Mouse (Mus musculus): Measurements from ENCODE around the gene Endog. TPM values are rescaled to one million over a fixed set of nuclear protein-coding genes. Genes with fewer than 3 reads are reported as not detected.
"Not testable (repeated sequence)": the region's sequence is repeated elsewhere in the genome, so short reads cannot be mapped to it uniquely, and the experiment has no call there.

Endog gene
- polyA plus RNA-seq, 1 experiment from 2014 or later = 29.2 TPM

DNA sequence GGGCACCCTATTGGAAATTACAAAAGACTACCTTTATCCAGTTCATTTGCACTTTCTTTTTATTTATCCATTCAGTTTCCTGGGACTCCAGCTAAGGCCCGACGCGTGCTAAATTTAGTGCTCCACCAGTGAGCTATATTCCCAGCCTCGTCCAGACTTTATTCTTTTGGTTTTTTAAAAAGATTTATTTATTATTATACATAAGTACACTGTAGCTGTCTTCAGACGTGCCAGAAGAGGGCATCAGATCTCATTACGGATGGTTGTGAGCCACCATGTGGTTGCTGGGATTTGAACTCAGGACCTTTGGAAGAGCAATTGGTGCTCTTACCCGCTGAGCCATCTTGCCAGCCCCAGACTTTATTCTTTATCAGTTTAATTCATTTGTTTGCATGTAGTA is 7.4 kb downstream of the Endog start:
- Histone ChIP-seq H3K4me3 (ENCODE audit: low read length) (peak overlapping the region; percentile 61), H3K27ac (ENCODE audit: low read depth, low read length) (peak overlapping the region; percentile 12; the same call in 1 of the 2 replicates), H3K4me2 (ENCODE audit: low read length) (peak overlapping the region; percentile 86), H3K36me3 (ENCODE audit: control insufficient read depth, insufficient read depth, low read length) (peaks cover 12% of the 10 kb centered on the region), H3K4me1 (ENCODE audit: control insufficient read depth, insufficient read depth, low read depth, low read length) (peaks cover 12% of the 10 kb centered on the region)
- not testable (repeated sequence) for H3K9me3 ChIP-seq (ENCODE audit: control insufficient read depth, low read length); ATAC-seq; H3K9ac ChIP-seq (ENCODE audit: low read depth, low read length); H3K27me3 ChIP-seq (replicated peaks; ENCODE audit: control insufficient read depth, insufficient read depth, low read length)
- 32% methylated on average over 7 of the region's 7 CpGs for WGBS

DNA sequence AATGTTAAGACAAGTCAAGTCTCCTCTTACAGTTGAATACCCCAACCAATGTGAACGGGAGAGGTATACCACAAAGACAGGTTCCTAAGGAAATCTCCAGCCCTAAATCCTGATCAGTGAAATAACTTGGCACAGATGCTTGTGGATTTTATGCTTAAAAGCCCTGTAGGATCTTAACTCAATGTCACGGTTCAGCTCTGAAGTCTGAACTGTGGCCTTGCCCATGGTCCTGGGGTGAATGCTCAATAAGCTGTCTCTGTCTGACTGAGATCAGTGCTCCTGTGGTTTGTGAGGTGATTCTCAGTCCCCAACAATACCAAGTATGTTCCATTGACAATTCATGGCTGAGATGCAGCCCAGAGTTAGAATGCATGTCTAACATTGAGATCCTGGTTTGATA is 11.1 kb downstream of the Endog start:
- Histone ChIP-seq H3K4me2 (ENCODE audit: low read length) (no peak overlapping the region), H3K4me1 (ENCODE audit: control insufficient read depth, insufficient read depth, low read depth, low read length) (peaks cover 6% of the 10 kb centered on the region), H3K4me3 (ENCODE audit: low read length) (no peak overlapping the region), H3K9ac (ENCODE audit: low read depth, low read length) (no peak overlapping the region), H3K27ac (ENCODE audit: low read depth, low read length) (no peak overlapping the region), H3K9me3 (ENCODE audit: control insufficient read depth, low read length) (no peaks in the 10 kb centered on the region), H3K27me3 (replicated peaks; ENCODE audit: control insufficient read depth, insufficient read depth, low read length) (no peaks in the 10 kb centered on the region), H3K36me3 (ENCODE audit: control insufficient read depth, insufficient read depth, low read length) (no peaks in the 10 kb centered on the region)
- no peak for ATAC-seq
- 88% methylated on average over 2 of the region's 2 CpGs for WGBS

DNA sequence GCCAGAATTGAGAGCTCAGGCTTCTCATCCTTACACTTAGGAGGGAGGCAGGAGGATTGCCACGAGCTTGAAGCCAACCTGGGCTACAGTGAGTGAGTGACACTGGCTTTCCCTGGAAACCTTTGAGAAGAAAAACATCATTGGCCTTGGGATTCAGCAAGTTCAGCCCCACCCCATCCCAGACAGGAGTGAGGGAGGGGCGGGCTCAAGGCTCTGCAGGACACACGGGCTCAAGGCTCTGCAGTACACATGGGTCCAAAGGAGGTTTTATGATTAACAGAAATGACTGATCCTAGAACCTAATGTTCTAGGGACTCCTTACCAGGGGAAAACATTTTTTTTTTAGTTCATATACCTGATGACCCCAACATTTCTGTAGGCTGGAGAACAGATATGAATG is 12.4 kb downstream of the Endog start:
- Histone ChIP-seq H3K9me3 (ENCODE audit: control insufficient read depth, low read length) (no peaks in the 10 kb centered on the region), H3K4me2 (ENCODE audit: low read length) (no peak overlapping the region), H3K36me3 (ENCODE audit: control insufficient read depth, insufficient read depth, low read length) (no peaks in the 10 kb centered on the region), H3K27ac (ENCODE audit: low read depth, low read length) (no peak overlapping the region), H3K27me3 (replicated peaks; ENCODE audit: control insufficient read depth, insufficient read depth, low read length) (no peaks in the 10 kb centered on the region), H3K4me1 (ENCODE audit: control insufficient read depth, insufficient read depth, low read depth, low read length) (no peaks in the 10 kb centered on the region), H3K9ac (ENCODE audit: low read depth, low read length) (no peak overlapping the region), H3K4me3 (ENCODE audit: low read length) (no peak overlapping the region)
- ATAC-seq = no peak
- WGBS = 83% methylated on average over 3 of the region's 3 CpGs

DNA sequence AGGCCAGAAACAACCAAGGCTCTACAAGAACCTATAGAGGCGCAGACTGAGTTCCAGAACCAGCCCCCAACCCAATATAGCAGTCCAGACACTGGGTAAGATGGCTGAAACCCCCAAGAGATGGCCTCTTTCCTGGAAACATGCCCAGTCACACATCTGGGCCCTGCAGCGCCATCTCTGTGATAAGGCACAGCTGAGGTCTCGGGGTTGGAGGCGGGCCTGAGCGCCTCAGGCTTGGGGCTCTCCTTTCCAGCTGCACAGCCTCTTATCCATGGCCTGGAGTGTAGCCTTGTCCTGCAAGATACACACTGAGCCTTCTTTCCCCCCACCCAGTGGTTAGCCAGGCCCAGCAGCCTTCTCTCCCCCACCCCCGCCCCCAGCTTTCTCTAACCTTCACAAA is 14.0 kb downstream of the Endog start:
- H3K9me3 ChIP-seq (ENCODE audit: control insufficient read depth, low read length) = no peaks in the 10 kb centered on the region
- no peak overlapping the region for H3K4me2 ChIP-seq (ENCODE audit: low read length)
- no peak overlapping the region for H3K4me3 ChIP-seq (ENCODE audit: low read length)
- WGBS = 91% methylated on average over 6 of the region's 6 CpGs
- no peaks in the 10 kb centered on the region for H3K4me1 ChIP-seq (ENCODE audit: control insufficient read depth, insufficient read depth, low read depth, low read length)
- ATAC-seq = no peak
- no peak overlapping the region for H3K9ac ChIP-seq (ENCODE audit: low read depth, low read length)
- H3K36me3 ChIP-seq (ENCODE audit: control insufficient read depth, insufficient read depth, low read length) = no peaks in the 10 kb centered on the region
- H3K27ac ChIP-seq (ENCODE audit: low read depth, low read length) = no peak overlapping the region
- no peaks in the 10 kb centered on the region for H3K27me3 ChIP-seq (replicated peaks; ENCODE audit: control insufficient read depth, insufficient read depth, low read length)

DNA sequence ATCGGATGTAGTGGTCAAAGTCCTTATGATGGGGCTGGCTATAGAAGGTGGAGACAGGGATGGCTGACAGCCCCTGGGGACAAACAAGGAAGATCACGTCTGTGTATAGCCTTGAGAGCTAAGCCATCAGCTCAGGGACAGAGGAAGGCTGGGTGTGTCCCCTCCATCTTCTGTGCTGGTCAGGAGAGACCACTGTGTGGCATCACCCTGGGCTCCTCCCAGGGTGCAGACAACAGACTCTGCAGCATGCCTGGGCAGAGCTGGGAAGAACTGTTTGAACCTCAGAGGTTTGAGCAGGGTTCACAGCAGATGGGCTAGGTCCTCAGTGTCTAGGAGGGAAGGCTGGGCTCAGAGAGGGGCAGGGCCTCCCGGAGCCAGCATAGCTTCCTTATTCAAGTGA is 14.4 kb downstream of the Endog start:
- no peak overlapping the region for H3K9ac ChIP-seq (ENCODE audit: low read depth, low read length)
- no peak overlapping the region for H3K27ac ChIP-seq (ENCODE audit: low read depth, low read length)
- no peaks in the 10 kb centered on the region for H3K36me3 ChIP-seq (ENCODE audit: control insufficient read depth, insufficient read depth, low read length)
- no peaks in the 10 kb centered on the region for H3K27me3 ChIP-seq (replicated peaks; ENCODE audit: control insufficient read depth, insufficient read depth, low read length)
- no peak for ATAC-seq
- H3K9me3 ChIP-seq (ENCODE audit: control insufficient read depth, low read length) = no peaks in the 10 kb centered on the region
- no peak overlapping the region for H3K4me3 ChIP-seq (ENCODE audit: low read length)
- no peak overlapping the region for H3K4me2 ChIP-seq (ENCODE audit: low read length)
- no peaks in the 10 kb centered on the region for H3K4me1 ChIP-seq (ENCODE audit: control insufficient read depth, insufficient read depth, low read depth, low read length)
- WGBS = 80% methylated on average over 3 of the region's 3 CpGs

DNA sequence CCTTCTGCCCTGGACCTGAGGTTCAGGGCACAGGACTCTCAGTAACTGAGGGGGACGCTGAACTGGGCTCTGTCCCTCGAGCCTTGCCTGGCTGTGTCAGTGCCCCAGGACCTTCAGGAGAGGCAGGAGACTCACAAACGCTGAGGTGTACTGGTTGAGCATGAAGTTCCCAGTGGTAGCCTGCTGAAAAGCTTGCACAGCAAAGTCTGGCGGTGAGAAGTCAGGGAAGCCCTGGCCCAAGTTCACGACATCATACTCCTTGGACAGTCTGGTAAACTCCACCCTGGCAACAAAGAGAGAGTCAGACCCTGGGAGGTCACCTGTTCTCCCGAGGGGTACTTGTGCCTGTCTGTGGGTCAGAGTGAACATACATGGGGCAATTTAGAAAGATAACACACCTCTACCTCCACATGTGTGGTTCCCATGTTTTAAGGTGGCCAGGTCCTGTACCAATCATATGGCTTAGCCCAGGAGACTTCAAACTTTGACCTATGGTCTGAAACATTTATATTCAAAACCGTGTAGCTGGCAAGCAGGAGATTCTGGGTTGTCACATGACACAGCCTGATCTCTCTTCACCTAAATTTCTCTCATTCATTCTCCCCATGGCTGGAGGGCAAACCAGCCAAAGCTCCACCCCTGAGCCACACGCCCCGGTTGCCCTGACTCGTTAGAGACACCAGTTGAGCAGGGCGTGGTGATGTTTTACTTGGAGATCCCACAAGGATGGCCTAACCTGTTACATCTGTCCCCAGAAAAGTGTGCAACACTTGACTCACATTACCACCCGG is 20.7 kb downstream of the Endog start:
- Histone ChIP-seq H3K4me1 (ENCODE audit: control insufficient read depth, insufficient read depth, low read depth, low read length) (no peaks in the 10 kb centered on the region), H3K4me3 (ENCODE audit: low read length) (no peak overlapping the region), H3K9ac (ENCODE audit: low read depth, low read length) (no peak overlapping the region), H3K9me3 (ENCODE audit: control insufficient read depth, low read length) (no peaks in the 10 kb centered on the region), H3K27me3 (replicated peaks; ENCODE audit: control insufficient read depth, insufficient read depth, low read length) (no peaks in the 10 kb centered on the region), H3K36me3 (ENCODE audit: control insufficient read depth, insufficient read depth, low read length) (no peaks in the 10 kb centered on the region), H3K27ac (ENCODE audit: low read depth, low read length) (no peak overlapping the region), H3K4me2 (ENCODE audit: low read length) (no peak overlapping the region)
- 89% methylated on average over 12 of the region's 12 CpGs for whole genome bisulfite sequencing
- ATAC-seq = no peak

DNA sequence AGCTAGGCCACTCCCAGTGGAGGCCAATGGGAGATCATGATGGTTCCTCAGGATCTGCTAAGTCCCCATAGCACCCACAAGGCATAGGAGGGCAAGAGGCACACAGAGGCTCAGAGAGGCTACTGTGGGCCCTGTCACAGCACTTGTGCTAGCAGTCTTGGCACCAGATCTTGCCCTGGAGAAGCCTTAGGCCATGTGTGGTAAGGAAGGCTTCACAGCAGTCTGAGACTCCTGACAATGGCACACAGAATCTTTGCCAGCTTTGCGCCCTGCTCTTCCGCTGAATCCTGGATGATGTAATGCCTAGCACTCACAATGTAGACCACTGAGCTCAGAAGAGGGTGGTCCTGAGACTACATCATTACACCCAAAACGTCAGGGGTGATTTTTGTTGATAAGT is 23.4 kb downstream of the Endog start:
- no peaks in the 10 kb centered on the region for H3K27me3 ChIP-seq (replicated peaks; ENCODE audit: control insufficient read depth, insufficient read depth, low read length)
- H3K36me3 ChIP-seq (ENCODE audit: control insufficient read depth, insufficient read depth, low read length) = no peaks in the 10 kb centered on the region
- H3K4me2 ChIP-seq (ENCODE audit: low read length) = no peak overlapping the region
- no peak for ATAC-seq
- no peaks in the 10 kb centered on the region for H3K9me3 ChIP-seq (ENCODE audit: control insufficient read depth, low read length)
- no peak overlapping the region for H3K27ac ChIP-seq (ENCODE audit: low read depth, low read length)
- H3K4me1 ChIP-seq (ENCODE audit: control insufficient read depth, insufficient read depth, low read depth, low read length) = no peaks in the 10 kb centered on the region
- 82% methylated on average over 3 of the region's 3 CpGs for WGBS
- H3K9ac ChIP-seq (ENCODE audit: low read depth, low read length) = no peak overlapping the region
- no peak overlapping the region for H3K4me3 ChIP-seq (ENCODE audit: low read length)

DNA sequence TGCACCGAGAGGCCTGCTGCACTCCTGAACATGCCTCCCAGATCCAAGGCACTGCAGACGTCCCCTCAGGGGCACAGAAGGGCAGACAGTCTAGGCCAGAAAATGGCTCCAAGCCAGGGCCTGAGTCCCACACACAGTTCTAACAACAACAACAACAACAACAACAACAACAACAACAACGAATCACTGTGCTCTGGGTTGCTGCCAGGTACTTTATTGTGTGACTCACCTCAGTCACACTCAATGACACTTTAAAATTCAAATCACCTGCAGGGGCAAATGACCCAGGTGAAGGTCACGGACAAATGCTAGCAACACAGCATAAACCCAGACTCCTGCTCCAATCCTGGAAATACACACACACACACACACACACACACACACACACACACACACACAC is 26.7 kb downstream of the Endog start:
- Histone ChIP-seq H3K27me3 (replicated peaks; ENCODE audit: control insufficient read depth, insufficient read depth, low read length) (no peaks in the 10 kb centered on the region), H3K9me3 (ENCODE audit: control insufficient read depth, low read length) (no peaks in the 10 kb centered on the region), H3K36me3 (ENCODE audit: control insufficient read depth, insufficient read depth, low read length) (no peaks in the 10 kb centered on the region), H3K4me1 (ENCODE audit: control insufficient read depth, insufficient read depth, low read depth, low read length) (no peaks in the 10 kb centered on the region), H3K4me3 (ENCODE audit: low read length) (no peak overlapping the region), H3K27ac (ENCODE audit: low read depth, low read length) (no peak overlapping the region), H3K4me2 (ENCODE audit: low read length) (no peak overlapping the region), H3K9ac (ENCODE audit: low read depth, low read length) (no peak overlapping the region)
- ATAC-seq = no peak
- 65% methylated on average over 4 of the region's 4 CpGs for WGBS

DNA sequence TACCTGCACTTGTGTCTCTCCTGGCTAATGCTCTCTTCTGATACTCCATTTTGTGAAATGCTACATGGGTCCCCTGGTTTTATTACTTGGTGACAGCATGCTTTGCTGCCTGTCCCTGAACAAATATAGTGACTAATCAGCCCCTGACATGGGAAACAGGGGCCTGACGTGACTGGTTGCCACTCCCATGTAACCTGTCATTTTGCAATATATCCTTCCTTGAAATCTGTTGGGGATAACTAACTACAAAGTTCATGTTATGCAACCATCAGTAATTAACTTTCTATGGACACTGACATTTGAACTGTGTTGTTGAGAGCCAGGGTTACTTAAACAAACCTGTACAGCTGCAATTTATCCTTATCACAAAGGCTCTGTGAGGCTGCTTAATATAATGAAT is 28.7 kb downstream of the Endog start:
- WGBS = 80% methylated on average over 1 of the region's 1 CpGs
- Histone ChIP-seq H3K4me2 (ENCODE audit: low read length) (no peak overlapping the region), H3K4me3 (ENCODE audit: low read length) (no peak overlapping the region), H3K9me3 (ENCODE audit: control insufficient read depth, low read length) (no peaks in the 10 kb centered on the region), H3K27ac (ENCODE audit: low read depth, low read length) (no peak overlapping the region), H3K36me3 (ENCODE audit: control insufficient read depth, insufficient read depth, low read length) (no peaks in the 10 kb centered on the region), H3K27me3 (replicated peaks; ENCODE audit: control insufficient read depth, insufficient read depth, low read length) (no peaks in the 10 kb centered on the region), H3K9ac (ENCODE audit: low read depth, low read length) (no peak overlapping the region), H3K4me1 (ENCODE audit: control insufficient read depth, insufficient read depth, low read depth, low read length) (peaks cover 4% of the 10 kb centered on the region)
- ATAC-seq = no peak
